In genomic region chr12:11264895-11265294, GRCm38 (mm10) we compare ENCODE assay signal across 7 mouse cellular contexts. TPM values are rescaled to one million over a fixed set of nuclear protein-coding genes. Genes with fewer than 3 reads are reported as not detected.
A peak's percentile ranks its signal among the peaks of the same experiment; 100 is the strongest.
DNase-seq lines count a peak whose midpoint lies in the region; ATAC-seq and TF ChIP-seq lines count a peak whose summit lies in the region.

No protein-coding gene starts in this region.

- DNase-seq in 416B (ENCODE audit: low read depth), result peak; percentile 52
- peak; percentile 22 for DNase-seq in CH12.LX (ENCODE audit: extremely low read depth)
- no peak for DNase-seq in forebrain, embryonic 10.5 days (ENCODE audit: extremely low spot score, low spot score)
- no peak for DNase-seq in thymus, postnatal 36 days
- DNase-seq in gastrocnemius, postnatal 4 days (ENCODE audit: low spot score in 2 of 2), result no peak
- no peak for DNase-seq in thymus, postnatal 14 days

- H3K27ac ChIP-seq in CH12.LX (ENCODE audit: insufficient read depth, low read depth), result peak overlapping the region; percentile 30; the same call in 1 of the 2 replicates
- peak overlapping the region; percentile 98 for H3K27ac ChIP-seq in forebrain, embryonic 10.5 days
- H3K27ac ChIP-seq in liver, embryonic 12.5 days, result peak overlapping the region; percentile 95

- peaks cover 0 to 28% of the 10 kb centered on the region in 2 experiments; a peak in 2 of 4 replicates for H3K4me1 ChIP-seq in CH12.LX (ENCODE audit: control insufficient read depth in 1 of 2, insufficient read depth in 2 of 2)
- H3K4me1 ChIP-seq in forebrain, embryonic 10.5 days, result peaks cover 46% of the 10 kb centered on the region
- H3K4me1 ChIP-seq in liver, embryonic 12.5 days, result peaks cover 38% of the 10 kb centered on the region

- no peaks in the 10 kb centered on the region for H3K27me3 ChIP-seq in CH12.LX (replicated peaks)
- H3K27me3 ChIP-seq in forebrain, embryonic 10.5 days (ENCODE audit: poor library complexity, severe bottlenecking), result no peaks in the 10 kb centered on the region
- H3K27me3 ChIP-seq in liver, embryonic 12.5 days (replicated peaks), result no peaks in the 10 kb centered on the region

- in situ Hi-C loops in CH12.LX (cut with MboI; ENCODE audit: low pct_ligation_motif_present, low pct_unique_long_range_greater_than_20kb, low sequenced_read_pairs), result loop anchor here (10.0 kb wide), 1 partner anchor 60 kb away; the partner anchor contains the start of gene Msgn1

- peak overlapping the region; percentile 54 for H3K9ac ChIP-seq in CH12.LX (ENCODE audit: insufficient read depth, low read depth)
- peak overlapping the region; percentile 96 for H3K9ac ChIP-seq in liver, embryonic 12.5 days

- peaks cover 0 to 14% of the 10 kb centered on the region in 2 experiments for H3K36me3 ChIP-seq in CH12.LX (replicated peaks in 1 of 2; ENCODE audit: control insufficient read depth in 1 of 2, insufficient read depth in 1 of 2, low read length in 1 of 2)
- H3K36me3 ChIP-seq in forebrain, embryonic 10.5 days (replicated peaks), result peaks cover 3% of the 10 kb centered on the region; the same call in 1 of the 2 replicates
- H3K36me3 ChIP-seq in liver, embryonic 12.5 days, result peaks cover 12% of the 10 kb centered on the region

- TF ChIP-seq POLR2A in CH12.LX (IDR thresholded peaks at IDR 0.05; ENCODE audit: low read depth, low read length), result no peak

- dilution Hi-C loops in CH12.LX (cut with MboI; ENCODE audit: extremely low pct_ligation_motif_present, extremely low pct_unique_long_range_greater_than_20kb, low sequenced_read_pairs), result no loop called here

- H3K4me3 ChIP-seq in CH12.LX (replicated peaks in 1 of 3; ENCODE audit: low read depth in 2 of 3, low read length in 2 of 3, poor library complexity in 1 of 3), result peak overlapping the region; percentile 74 to 92 (median 89)
- peak overlapping the region; percentile 90 for H3K4me3 ChIP-seq in forebrain, embryonic 10.5 days
- H3K4me3 ChIP-seq in liver, embryonic 12.5 days, result peak overlapping the region; percentile 89

- no peak for TF ChIP-seq RAD21 in CH12.LX (IDR thresholded peaks at IDR 0.05; ENCODE audit: low read depth, low read length)

- TF ChIP-seq EP300 in CH12.LX (IDR thresholded peaks at IDR 0.05; ENCODE audit: low read length), result no peak

- 6% methylated on average over 13 of the region's 13 CpGs for WGBS in forebrain, embryonic 10.5 days
- WGBS in liver, embryonic 12.5 days (ENCODE audit: insufficient replicate concordance), result 2% methylated on average over 13 of the region's 13 CpGs

- no peak for TF ChIP-seq CTCF in CH12.LX (conservative IDR thresholded peaks at IDR 0.05 in 1 of 2, IDR thresholded peaks at IDR 0.05 in 1 of 2; ENCODE audit: low read depth in 2 of 2, low read length in 2 of 2)

- H3K4me2 ChIP-seq in CH12.LX (ENCODE audit: insufficient read depth, low read depth, poor library complexity, severe bottlenecking), result peak overlapping the region; percentile 99
- H3K4me2 ChIP-seq in liver, embryonic 12.5 days, result peak overlapping the region; percentile 90

- no peaks in the 10 kb centered on the region for H3K9me3 ChIP-seq in CH12.LX (replicated peaks; ENCODE audit: low read length)
- no peaks in the 10 kb centered on the region for H3K9me3 ChIP-seq in forebrain, embryonic 10.5 days
- no peaks in the 10 kb centered on the region for H3K9me3 ChIP-seq in liver, embryonic 12.5 days (replicated peaks)

- ATAC-seq in liver, embryonic 12.5 days, result no peak

- peaks cover 47% of the 10 kb centered on the region for H3K79me2 ChIP-seq in CH12.LX (replicated peaks; ENCODE audit: control insufficient read depth, extremely low read depth, insufficient read depth, poor library complexity, severe bottlenecking)

TF ChIP-seq in CH12.LX, 34 proteins besides CTCF, POLR2A, EP300 and RAD21:
- no peak for TF ChIP-seq JUN (IDR thresholded peaks at IDR 0.05; ENCODE audit: insufficient read depth, low read depth, low read length)
- no peak for TF ChIP-seq KAT2A (IDR thresholded peaks at IDR 0.05; ENCODE audit: insufficient replicate concordance, low read length)
- TF ChIP-seq PAX5 (IDR thresholded peaks at IDR 0.05; ENCODE audit: low read length), result no peak
- TF ChIP-seq MEF2A (IDR thresholded peaks at IDR 0.05; ENCODE audit: borderline replicate concordance, low read depth, low read length), result no peak
- TF ChIP-seq ELF1 (IDR thresholded peaks at IDR 0.05; ENCODE audit: low read depth, low read length), result no peak
- no peak for TF ChIP-seq ZC3H11A (IDR thresholded peaks at IDR 0.05; ENCODE audit: low read depth, low read length)
TF ChIP-seq in CH12.LX: peak in this region for 0.

RNA-seq across cellular contexts. Expression of gene Gen1, which starts 0.7 kb away (rescaled TPM):
- total RNA-seq in CH12.LX (2012; rRNA removed) (13.2 and 16.8 TPM in 2 replicates), CH12.LX (2014; rRNA removed) (14.4 and 14.8 TPM in 2 replicates)
- polyA plus RNA-seq in CH12.LX (2012; ENCODE audit: insufficient read length, low read depth), result 14.3 and 15.3 TPM in 2 replicates
- 19.1 and 19.7 TPM in 2 replicates for polyA plus RNA-seq in forebrain, embryonic 10.5 days (2016; fragmentation: Nextera tagmentation; extraction: Ambion mirVana)
- polyA plus RNA-seq in liver, embryonic 12.5 days (2016; fragmentation: Nextera tagmentation; extraction: Ambion mirVana), result 13.0 and 16.2 TPM in 2 replicates
- 1 to 10 TPM; 7.7 to 9.6 TPM for total RNA-seq in gastrocnemius, postnatal 4 days (2021)

RNA-seq across cellular contexts. Expression of gene Smc6, which starts 0.8 kb away (rescaled TPM):
- total RNA-seq in CH12.LX (2012; rRNA removed) (48.9 and 50.1 TPM in 2 replicates), CH12.LX (2014; rRNA removed) (47.9 and 55.8 TPM in 2 replicates)
- polyA plus RNA-seq in CH12.LX (2012; ENCODE audit: insufficient read length, low read depth), result 62.9 and 84.4 TPM in 2 replicates
- polyA plus RNA-seq in forebrain, embryonic 10.5 days (2016; fragmentation: Nextera tagmentation; extraction: Ambion mirVana), result 140 and 148 TPM in 2 replicates
- 79.9 and 90.2 TPM in 2 replicates for polyA plus RNA-seq in liver, embryonic 12.5 days (2016; fragmentation: Nextera tagmentation; extraction: Ambion mirVana)
- 10 to 100 TPM; 69.8 to 86.3 TPM for total RNA-seq in gastrocnemius, postnatal 4 days (2021)

RNA-seq across cellular contexts. Expression of gene Msgn1, which starts 56.1 kb away (rescaled TPM):
- total RNA-seq in CH12.LX (2012; rRNA removed), result not detected in 2 replicates
- not detected in 2 replicates for total RNA-seq in CH12.LX (2014; rRNA removed)
- polyA plus RNA-seq in CH12.LX (2012; ENCODE audit: insufficient read length, low read depth), result not detected in 2 replicates
- not detected in 2 replicates for polyA plus RNA-seq in forebrain, embryonic 10.5 days (2016; fragmentation: Nextera tagmentation; extraction: Ambion mirVana)
- polyA plus RNA-seq in liver, embryonic 12.5 days (2016; fragmentation: Nextera tagmentation; extraction: Ambion mirVana), result not detected in 2 replicates
- not detected for total RNA-seq in gastrocnemius, postnatal 4 days (2021)

Comparison
In these comparisons a context has a peak if more than half of its experiments do, and no peak if none do; other contexts are left out.
1. DNase-seq: peak in 416B (single experiment) and CH12.LX (single experiment); none in forebrain, embryonic 10.5 days (single experiment), thymus, postnatal 36 days (0 of 2), gastrocnemius, postnatal 4 days (0 of 2) and thymus, postnatal 14 days (single experiment).
2. H3K27ac ChIP-seq: peak in every context shown above with its lines; median percentile 98 in forebrain, embryonic 10.5 days; 95 in liver, embryonic 12.5 days; 30 in CH12.LX.
3. Peak in every context shown above with its lines, with median percentiles within 50 percentile points of each other: H3K4me3 ChIP-seq.